Mouse (Mus musculus): ENCODE results near the gene Tmem185b. TPM values are rescaled to one million over a fixed set of nuclear protein-coding genes. Genes with fewer than 3 reads are reported as not detected.

The Tmem185b gene
- polyA plus RNA-seq, 1 experiment = 22.2 TPM

- Histone ChIP-seq H3K36me3 (ENCODE audit: control insufficient read depth, insufficient read depth, low read length) (peaks cover 14% of the 10 kb centered on the region), H3K27me3 (ENCODE audit: control insufficient read depth, insufficient read depth, low read length) (no peaks in the 10 kb centered on the region), H3K27ac (ENCODE audit: insufficient read depth, low read depth, low read length) (no peak overlapping the region), H3K4me3 (ENCODE audit: low read depth, low read length) (no peak overlapping the region), H3K4me1 (ENCODE audit: control insufficient read depth, insufficient read depth, insufficient read length, low read length) (peaks cover 2% of the 10 kb centered on the region; the same call in 1 of the 2 replicates)
- TF ChIP-seq POLR2A (IDR thresholded peaks at IDR 0.05; ENCODE audit: low read depth, low read length) (no peak), CTCF (IDR thresholded peaks at IDR 0.05; ENCODE audit: extremely low read depth, insufficient read length, insufficient replicate concordance, low read depth, low read length) (no peak)
- WGBS = 28% methylated on average over 2 of the region's 2 CpGs
Measured at GRCm38 (mm10) chr1:119485825-119486224, 40.1 kb upstream of the Tmem185b start.

GRCm38 (mm10) chr1:119487917-119488590 lies 37.9 kb upstream of the Tmem185b start:
- Histone ChIP-seq H3K4me1 (ENCODE audit: control insufficient read depth, insufficient read depth, insufficient read length, low read length) (peaks cover 9% of the 10 kb centered on the region), H3K4me3 (ENCODE audit: low read depth, low read length) (no peak overlapping the region), H3K27me3 (ENCODE audit: control insufficient read depth, insufficient read depth, low read length) (no peaks in the 10 kb centered on the region), H3K36me3 (ENCODE audit: control insufficient read depth, insufficient read depth, low read length) (peaks cover 3% of the 10 kb centered on the region; the same call in 1 of the 2 replicates), H3K27ac (ENCODE audit: insufficient read depth, low read depth, low read length) (no peak overlapping the region)
- 84% methylated on average over 10 of the region's 10 CpGs for WGBS
- TF ChIP-seq POLR2A (IDR thresholded peaks at IDR 0.05; ENCODE audit: low read depth, low read length) = no peak
- no peak for TF ChIP-seq CTCF (IDR thresholded peaks at IDR 0.05; ENCODE audit: extremely low read depth, insufficient read length, insufficient replicate concordance, low read depth, low read length)

DNA sequence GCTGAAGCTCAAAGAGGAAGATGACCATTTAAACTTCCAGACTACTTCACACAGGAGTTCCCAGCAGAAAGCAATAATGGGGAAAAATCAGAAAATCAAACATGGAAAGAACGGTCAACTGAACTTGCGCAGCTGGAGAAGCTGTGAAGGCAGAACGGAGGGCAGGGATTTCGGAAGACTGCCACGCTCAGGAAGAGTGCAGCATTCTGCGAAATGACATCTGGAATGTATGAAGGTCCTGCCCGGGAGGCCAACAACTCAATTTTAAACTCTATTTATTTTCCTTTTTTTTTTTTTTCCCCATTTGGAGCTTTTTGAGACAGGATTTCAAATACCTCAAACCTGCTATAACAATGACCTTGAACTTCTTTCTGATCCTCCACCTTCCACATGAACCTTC lies 35.2 kb upstream of the Tmem185b start:
- TF ChIP-seq CTCF (IDR thresholded peaks at IDR 0.05; ENCODE audit: extremely low read depth, insufficient read length, insufficient replicate concordance, low read depth, low read length) = no peak
- no peak for TF ChIP-seq POLR2A (IDR thresholded peaks at IDR 0.05; ENCODE audit: low read depth, low read length)
- Histone ChIP-seq H3K27ac (ENCODE audit: insufficient read depth, low read depth, low read length) (no peak overlapping the region), H3K4me1 (ENCODE audit: control insufficient read depth, insufficient read depth, insufficient read length, low read length) (peaks cover 11% of the 10 kb centered on the region), H3K27me3 (ENCODE audit: control insufficient read depth, insufficient read depth, low read length) (no peaks in the 10 kb centered on the region), H3K36me3 (ENCODE audit: control insufficient read depth, insufficient read depth, low read length) (no peaks in the 10 kb centered on the region), H3K4me3 (ENCODE audit: low read depth, low read length) (no peak overlapping the region)
- 91% methylated on average over 7 of the region's 7 CpGs for WGBS

DNA sequence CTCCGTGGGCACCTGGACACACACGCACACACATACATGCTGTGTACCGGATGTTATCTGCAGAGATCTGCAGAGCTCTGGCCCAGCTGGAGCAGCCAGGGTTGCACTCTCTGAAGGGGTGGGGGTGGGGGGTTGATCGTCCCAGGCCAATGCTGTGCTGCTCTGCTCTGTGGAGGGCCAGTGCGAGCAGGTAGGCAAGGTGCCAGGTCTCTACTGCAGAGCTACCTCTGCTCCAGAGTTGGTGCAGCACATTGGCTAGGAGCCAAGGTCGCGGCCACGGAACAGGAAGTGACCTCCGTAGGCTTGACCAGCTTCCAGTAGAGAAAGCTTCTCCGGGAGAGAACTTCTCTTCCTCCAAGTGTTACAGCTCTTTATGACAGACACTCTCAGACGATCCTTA lies 33.9 kb upstream of the Tmem185b start:
- peaks cover 9% of the 10 kb centered on the region for H3K4me1 ChIP-seq (ENCODE audit: control insufficient read depth, insufficient read depth, insufficient read length, low read length)
- 0 out of 2 replicates have a peak overlapping the region, but pooled peaks have one; percentile 7 for H3K27ac ChIP-seq (ENCODE audit: insufficient read depth, low read depth, low read length)
- no peaks in the 10 kb centered on the region for H3K36me3 ChIP-seq (ENCODE audit: control insufficient read depth, insufficient read depth, low read length)
- H3K4me3 ChIP-seq (ENCODE audit: low read depth, low read length) = peak overlapping the region; percentile 29
- H3K27me3 ChIP-seq (ENCODE audit: control insufficient read depth, insufficient read depth, low read length) = no peaks in the 10 kb centered on the region
- 3% methylated on average over 11 of the region's 11 CpGs for WGBS
- TF ChIP-seq CTCF (IDR thresholded peaks at IDR 0.05; ENCODE audit: extremely low read depth, insufficient read length, insufficient replicate concordance, low read depth, low read length) (no peak), POLR2A (IDR thresholded peaks at IDR 0.05; ENCODE audit: low read depth, low read length) (no peak)

DNA sequence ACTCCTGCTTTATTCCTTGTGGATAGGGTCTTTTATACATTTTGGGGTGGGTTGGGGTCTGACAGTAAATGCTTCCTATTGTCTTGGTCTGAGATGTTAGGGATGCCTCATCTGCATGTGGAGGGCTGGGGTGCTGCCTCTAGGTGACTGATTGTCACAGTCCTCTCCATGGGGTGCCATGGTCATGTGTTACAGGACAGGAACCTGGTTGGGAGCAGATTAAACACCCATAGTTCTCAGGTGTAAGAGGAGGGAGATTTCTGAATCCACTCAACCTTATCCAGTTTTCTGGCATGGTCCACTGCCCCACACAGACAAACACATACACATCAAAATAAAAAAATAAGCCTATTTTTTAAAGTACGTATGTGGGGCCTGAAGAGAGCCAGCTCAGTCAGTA lies 33.5 kb upstream of the Tmem185b start:
- 79% methylated on average over 1 of the region's 1 CpGs for WGBS
- no peaks in the 10 kb centered on the region for H3K36me3 ChIP-seq (ENCODE audit: control insufficient read depth, insufficient read depth, low read length)
- no peak overlapping the region for H3K4me3 ChIP-seq (ENCODE audit: low read depth, low read length)
- no peaks in the 10 kb centered on the region for H3K27me3 ChIP-seq (ENCODE audit: control insufficient read depth, insufficient read depth, low read length)
- no peak for TF ChIP-seq CTCF (IDR thresholded peaks at IDR 0.05; ENCODE audit: extremely low read depth, insufficient read length, insufficient replicate concordance, low read depth, low read length)
- no peak for TF ChIP-seq POLR2A (IDR thresholded peaks at IDR 0.05; ENCODE audit: low read depth, low read length)
- peaks cover 9% of the 10 kb centered on the region for H3K4me1 ChIP-seq (ENCODE audit: control insufficient read depth, insufficient read depth, insufficient read length, low read length)
- peak overlapping the region; percentile 7; the same call in 1 of the 2 replicates for H3K27ac ChIP-seq (ENCODE audit: insufficient read depth, low read depth, low read length)

- 67% methylated on average over 2 of the region's 2 CpGs for WGBS
- Histone ChIP-seq H3K27ac (ENCODE audit: insufficient read depth, low read depth, low read length) (no peak overlapping the region), H3K36me3 (ENCODE audit: control insufficient read depth, insufficient read depth, low read length) (no peaks in the 10 kb centered on the region), H3K4me3 (ENCODE audit: low read depth, low read length) (no peak overlapping the region), H3K27me3 (ENCODE audit: control insufficient read depth, insufficient read depth, low read length) (no peaks in the 10 kb centered on the region), H3K4me1 (ENCODE audit: control insufficient read depth, insufficient read depth, insufficient read length, low read length) (peaks cover 23% of the 10 kb centered on the region)
- TF ChIP-seq POLR2A (IDR thresholded peaks at IDR 0.05; ENCODE audit: low read depth, low read length) = no peak
- no peak for TF ChIP-seq CTCF (IDR thresholded peaks at IDR 0.05; ENCODE audit: extremely low read depth, insufficient read length, insufficient replicate concordance, low read depth, low read length)
Measured at GRCm38 (mm10) chr1:119494024-119494711, 31.8 kb upstream of the Tmem185b start.

DNA sequence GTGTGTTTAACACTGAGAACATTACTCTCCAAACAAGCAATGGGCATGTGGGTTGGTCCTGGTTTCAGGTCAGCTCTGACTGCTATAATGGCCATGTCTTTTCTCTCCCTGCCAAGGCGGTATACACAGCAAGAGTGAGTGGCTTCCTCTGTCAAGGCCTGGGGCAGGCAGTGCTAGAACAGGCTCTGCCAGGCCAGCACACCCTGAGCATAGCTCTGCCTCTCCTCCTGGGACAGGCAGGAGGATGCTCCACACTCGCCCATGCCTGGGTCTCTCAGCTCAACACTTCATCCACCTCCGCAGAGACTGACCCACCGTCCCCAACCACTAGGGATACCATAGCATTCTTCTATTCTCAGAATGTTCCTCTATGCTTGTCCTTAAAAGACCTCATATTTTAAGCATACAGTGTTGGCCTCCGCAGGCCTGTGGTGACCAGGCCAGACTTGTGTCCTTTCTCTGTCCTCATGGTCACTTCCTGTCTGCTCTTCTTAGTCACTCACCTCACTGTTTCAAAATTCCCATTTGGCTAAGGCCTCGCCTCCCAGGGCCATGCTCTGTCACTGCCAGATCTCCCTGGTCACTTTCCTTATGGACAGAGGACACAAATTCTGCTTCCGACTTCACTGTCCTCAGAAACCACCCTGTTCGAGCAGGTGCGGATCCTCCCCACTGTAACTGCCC lies 31.1 kb upstream of the Tmem185b start:
- Histone ChIP-seq H3K4me1 (ENCODE audit: control insufficient read depth, insufficient read depth, insufficient read length, low read length) (peaks cover 24% of the 10 kb centered on the region), H3K4me3 (ENCODE audit: low read depth, low read length) (no peak overlapping the region), H3K27me3 (ENCODE audit: control insufficient read depth, insufficient read depth, low read length) (no peaks in the 10 kb centered on the region), H3K27ac (ENCODE audit: insufficient read depth, low read depth, low read length) (no peak overlapping the region), H3K36me3 (ENCODE audit: control insufficient read depth, insufficient read depth, low read length) (no peaks in the 10 kb centered on the region)
- WGBS = 92% methylated on average over 9 of the region's 9 CpGs
- TF ChIP-seq POLR2A (IDR thresholded peaks at IDR 0.05; ENCODE audit: low read depth, low read length) (no peak), CTCF (IDR thresholded peaks at IDR 0.05; ENCODE audit: extremely low read depth, insufficient read length, insufficient replicate concordance, low read depth, low read length) (no peak)
